Mouse (Mus musculus): ENCODE measurements around the gene Gipc2. TPM values are rescaled to one million over a fixed set of nuclear protein-coding genes. Genes with fewer than 3 reads are reported as not detected.

The Gipc2 gene
- 9.7 and 10.4 TPM in 2 replicates for polyA plus RNA-seq (2012; rRNA removed)

- TF ChIP-seq POLR2A (IDR thresholded peaks at IDR 0.05; ENCODE audit: borderline replicate concordance, insufficient read depth, low read length) (no peak), CTCF (IDR thresholded peaks at IDR 0.05; ENCODE audit: borderline replicate concordance, insufficient read depth, low read depth, low read length) (no peak)
- no peaks in the 10 kb centered on the region for H3K27me3 ChIP-seq (ENCODE audit: control insufficient read depth, insufficient read depth, low read length)
- WGBS, result 18% methylated on average over 10 of the region's 10 CpGs
- DNase-seq, result no peak
- H3K4me3 ChIP-seq (replicated peaks; ENCODE audit: insufficient read depth, low read depth, low read length), result peak within 1 kb of the TSS; percentile 72
- no peaks in the 10 kb centered on the region for H3K4me1 ChIP-seq (ENCODE audit: control insufficient read depth, insufficient read depth, low read length)
- 0 out of 2 replicates have a peak within 1 kb of the TSS, but pooled peaks have one; percentile 6 for H3K27ac ChIP-seq (ENCODE audit: insufficient read depth, low read length)
Measured at GRCm38 (mm10) chr3:152166099-152166423, at the start of gene Gipc2. Gene Gipc2 (minus strand): TSS chr3:152166230.

GRCm38 (mm10) chr3:152213416-152213815 is 47.4 kb upstream of the Gipc2 start:
- DNase-seq, result no peak
- Histone ChIP-seq H3K4me3 (replicated peaks; ENCODE audit: insufficient read depth, low read depth, low read length) (no peak overlapping the region), H3K4me1 (ENCODE audit: control insufficient read depth, insufficient read depth, low read length) (peaks cover 5% of the 10 kb centered on the region), H3K27ac (ENCODE audit: insufficient read depth, low read length) (no peak overlapping the region), H3K27me3 (ENCODE audit: control insufficient read depth, insufficient read depth, low read length) (no peaks in the 10 kb centered on the region)
- WGBS, result 22% methylated on average over 3 of the region's 3 CpGs
- no peak for TF ChIP-seq CTCF (IDR thresholded peaks at IDR 0.05; ENCODE audit: borderline replicate concordance, insufficient read depth, low read depth, low read length)
- no peak for TF ChIP-seq POLR2A (IDR thresholded peaks at IDR 0.05; ENCODE audit: borderline replicate concordance, insufficient read depth, low read length)

GRCm38 (mm10) chr3:152211731-152212279 is 45.8 kb upstream of the Gipc2 start:
- Histone ChIP-seq H3K4me3 (replicated peaks; ENCODE audit: insufficient read depth, low read depth, low read length) (peak overlapping the region; percentile 81), H3K27ac (ENCODE audit: insufficient read depth, low read length) (no peak overlapping the region), H3K4me1 (ENCODE audit: control insufficient read depth, insufficient read depth, low read length) (peaks cover 5% of the 10 kb centered on the region), H3K27me3 (ENCODE audit: control insufficient read depth, insufficient read depth, low read length) (no peaks in the 10 kb centered on the region)
- 6% methylated on average over 7 of the region's 7 CpGs for WGBS
- TF ChIP-seq POLR2A (IDR thresholded peaks at IDR 0.05; ENCODE audit: borderline replicate concordance, insufficient read depth, low read length), result no peak
- TF ChIP-seq CTCF (IDR thresholded peaks at IDR 0.05; ENCODE audit: borderline replicate concordance, insufficient read depth, low read depth, low read length), result no peak
- no peak for DNase-seq

GRCm38 (mm10) chr3:152210728-152211391 is 44.8 kb upstream of the Gipc2 start:
- Histone ChIP-seq H3K27ac (ENCODE audit: insufficient read depth, low read length) (peak overlapping the region; percentile 86), H3K27me3 (ENCODE audit: control insufficient read depth, insufficient read depth, low read length) (no peaks in the 10 kb centered on the region), H3K4me1 (ENCODE audit: control insufficient read depth, insufficient read depth, low read length) (peaks cover 5% of the 10 kb centered on the region), H3K4me3 (replicated peaks; ENCODE audit: insufficient read depth, low read depth, low read length) (peak overlapping the region; percentile 81)
- WGBS, result under 1% methylated on average over 67 of the region's 68 CpGs
- peak; percentile 72 to 74 for DNase-seq
- TF ChIP-seq POLR2A (IDR thresholded peaks at IDR 0.05; ENCODE audit: borderline replicate concordance, insufficient read depth, low read length) (no peak), CTCF (IDR thresholded peaks at IDR 0.05; ENCODE audit: borderline replicate concordance, insufficient read depth, low read depth, low read length) (no peak)

DNA sequence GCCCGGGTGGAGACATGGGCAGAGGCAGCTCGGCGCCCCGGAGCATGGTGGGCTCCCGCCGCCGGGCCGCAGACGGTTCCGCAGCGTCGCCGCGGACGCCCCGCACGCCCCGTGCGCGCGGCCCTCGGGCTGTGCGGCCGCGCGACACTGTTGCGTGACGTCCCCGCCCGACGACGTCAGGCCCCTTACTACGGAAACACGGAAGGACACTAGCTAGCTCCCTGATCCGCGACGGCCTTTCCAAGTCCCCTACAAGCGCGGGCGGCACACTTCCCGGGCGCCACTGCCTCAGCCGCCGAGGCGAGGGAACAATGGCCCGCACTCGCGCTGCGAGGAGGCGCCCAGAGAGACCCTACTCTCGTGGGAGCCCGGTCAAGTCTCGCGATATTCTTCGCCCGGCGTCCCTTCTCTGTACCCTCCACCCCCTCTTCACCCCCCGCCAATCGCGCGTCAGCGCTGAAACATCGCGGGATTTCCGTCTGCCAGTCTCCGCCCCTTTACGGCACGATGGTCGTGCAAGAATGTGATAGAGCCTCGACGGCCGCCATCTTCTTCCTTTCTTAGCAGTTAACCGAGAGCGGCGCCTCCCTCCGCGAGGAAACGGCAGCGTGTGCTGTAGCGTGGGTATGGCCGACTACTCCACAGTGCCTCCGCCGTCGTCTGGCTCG is 44.1 kb upstream of the Gipc2 start, which contains the start of the genes Dnajb4 and Fubp1:
TSS of gene Dnajb4 (minus strand) at position 336 of the 668 bp plus-strand sequence.
TSS of gene Fubp1 (plus strand) at position 456 of the 668 bp plus-strand sequence.
- H3K4me1 ChIP-seq (ENCODE audit: control insufficient read depth, insufficient read depth, low read length), result peaks cover 5% of the 10 kb centered on the region
- under 1% methylated on average over 85 of the region's 85 CpGs for WGBS
- no peaks in the 10 kb centered on the region for H3K27me3 ChIP-seq (ENCODE audit: control insufficient read depth, insufficient read depth, low read length)
- DNase-seq, result peak; percentile 99 to 100
- TF ChIP-seq POLR2A (IDR thresholded peaks at IDR 0.05; ENCODE audit: borderline replicate concordance, insufficient read depth, low read length) (peak; percentile 57), CTCF (IDR thresholded peaks at IDR 0.05; ENCODE audit: borderline replicate concordance, insufficient read depth, low read depth, low read length) (no peak)
- H3K4me3 ChIP-seq (replicated peaks; ENCODE audit: insufficient read depth, low read depth, low read length), result peak within 1 kb of the TSS; percentile 81
- peak within 1 kb of the TSS; percentile 100 for H3K27ac ChIP-seq (ENCODE audit: insufficient read depth, low read length)

GRCm38 (mm10) chr3:152209177-152209966 is 43.3 kb upstream of the Gipc2 start:
- no peak for DNase-seq
- 2% methylated on average over 25 of the region's 25 CpGs for WGBS
- Histone ChIP-seq H3K4me1 (ENCODE audit: control insufficient read depth, insufficient read depth, low read length) (peaks cover 5% of the 10 kb centered on the region), H3K27me3 (ENCODE audit: control insufficient read depth, insufficient read depth, low read length) (no peaks in the 10 kb centered on the region), H3K27ac (ENCODE audit: insufficient read depth, low read length) (peak overlapping the region; percentile 100), H3K4me3 (replicated peaks; ENCODE audit: insufficient read depth, low read depth, low read length) (peak overlapping the region; percentile 81)
- no peak for TF ChIP-seq CTCF (IDR thresholded peaks at IDR 0.05; ENCODE audit: borderline replicate concordance, insufficient read depth, low read depth, low read length)
- no peak for TF ChIP-seq POLR2A (IDR thresholded peaks at IDR 0.05; ENCODE audit: borderline replicate concordance, insufficient read depth, low read length)

Data from cerebellum, adult 2 months (tissue).